Mouse (Mus musculus) heart, postnatal 0 days (tissue): ENCODE data around the gene Fxn.

ENCODE experiments used
- CTCF ChIP-seq: IDR thresholded peaks from 2 replicates; pipeline ENCODE4 v1.5.1; 2016; ENCODE audit warnings: antibody characterized with exemption, control low read depth, low read depth
- EP300 ChIP-seq: IDR thresholded peaks from 2 replicates; pipeline ENCODE4 v1.6.1; 2016; ENCODE audit warnings: antibody characterized with exemption, low read depth

DNA sequence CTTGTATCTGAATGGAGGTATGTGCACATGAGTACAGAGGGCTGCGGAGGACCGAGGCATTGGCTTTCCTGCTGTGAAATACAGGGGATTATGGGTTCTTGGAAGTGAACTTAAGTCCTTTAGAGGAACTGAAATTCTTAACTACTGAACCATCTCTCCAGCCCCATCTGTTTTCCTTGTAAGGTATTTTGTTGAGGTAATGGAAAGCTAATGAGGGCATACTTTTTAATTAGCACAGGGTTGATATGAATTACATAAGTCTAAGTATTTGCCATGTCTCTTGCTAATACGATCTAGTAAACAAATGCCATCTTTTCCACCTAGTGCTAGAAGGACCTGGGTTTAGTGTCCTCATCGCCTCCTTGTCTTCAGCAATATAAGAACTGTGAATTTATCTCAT is 34.8 kb upstream of the Fxn start:
- no peak for TF ChIP-seq CTCF
- TF ChIP-seq EP300: no peak
